Mouse (Mus musculus) spleen, postnatal 14 days (tissue): ENCODE results near the gene Lepr.

Experiments
- DNase-seq, 2 experiments: peaks; one replicate each; pipeline ENCODE4 v3.0.0; 2021 to 2022; ENCODE audit warnings: low spot score in 2 of 2

The Lepr gene

GRCm38 (mm10) chr4:101717367-101718121 lies at the start of gene Lepr:
TSS of gene Lepr (plus strand) at chr4:101717404.
- no peak for DNase-seq

- DNase-seq, result no peak
Measured at GRCm38 (mm10) chr4:101669161-101669560, 48.0 kb upstream of the Lepr start.

- no peak for DNase-seq
Measured at GRCm38 (mm10) chr4:101669811-101670210, 47.4 kb upstream of the Lepr start.

- DNase-seq, result no peak
Measured at GRCm38 (mm10) chr4:101674790-101675189, 42.4 kb upstream of the Lepr start.

- no peak for DNase-seq
Measured at GRCm38 (mm10) chr4:101675726-101676125, 41.5 kb upstream of the Lepr start.

- DNase-seq, result no peak
Measured at GRCm38 (mm10) chr4:101682620-101683019, 34.6 kb upstream of the Lepr start.

GRCm38 (mm10) chr4:101683086-101683485 lies 34.1 kb upstream of the Lepr start:
- DNase-seq, result no peak

- no peak for DNase-seq
Measured at GRCm38 (mm10) chr4:101684821-101685220, 32.4 kb upstream of the Lepr start.

GRCm38 (mm10) chr4:101686227-101686810 lies 30.9 kb upstream of the Lepr start:
- no peak for DNase-seq

- DNase-seq, result no peak
Measured at GRCm38 (mm10) chr4:101689241-101689640, 28.0 kb upstream of the Lepr start.

- DNase-seq, result no peak
Measured at GRCm38 (mm10) chr4:101689645-101690044, 27.6 kb upstream of the Lepr start.

- no peak for DNase-seq
Measured at GRCm38 (mm10) chr4:101692892-101693291, 24.3 kb upstream of the Lepr start.

GRCm38 (mm10) chr4:101694529-101694928 lies 22.7 kb upstream of the Lepr start:
- no peak for DNase-seq

- no peak for DNase-seq
Measured at GRCm38 (mm10) chr4:101697236-101697635, 20.0 kb upstream of the Lepr start.

GRCm38 (mm10) chr4:101699423-101699822 lies 17.8 kb upstream of the Lepr start:
- DNase-seq, result no peak

GRCm38 (mm10) chr4:101700892-101701640 lies 16.1 kb upstream of the Lepr start:
- no peak for DNase-seq

GRCm38 (mm10) chr4:101705325-101705724 lies 11.9 kb upstream of the Lepr start:
- no peak for DNase-seq

- DNase-seq, result no peak
Measured at GRCm38 (mm10) chr4:101707234-101707633, 10.0 kb upstream of the Lepr start.

- no peak for DNase-seq
Measured at GRCm38 (mm10) chr4:101707953-101708352, 9.3 kb upstream of the Lepr start.

- no peak for DNase-seq
Measured at GRCm38 (mm10) chr4:101710361-101710760, 6.8 kb upstream of the Lepr start.

- DNase-seq, result no peak
Measured at GRCm38 (mm10) chr4:101711100-101711499, 6.1 kb upstream of the Lepr start.

- DNase-seq, result no peak
Measured at GRCm38 (mm10) chr4:101712563-101712962, 4.6 kb upstream of the Lepr start.

GRCm38 (mm10) chr4:101715302-101715701 lies 1.9 kb upstream of the Lepr start:
- no peak for DNase-seq
